Mouse (Mus musculus) CD4-positive naive resting alpha-beta T cell, adult 76 days (primary cell): ENCODE results near the gene Fbxo21. TPM values are rescaled to one million over a fixed set of nuclear protein-coding genes. Genes with fewer than 3 reads are reported as not detected.

Source experiments
- total RNA-seq: library from RNA; stranded (reverse); gene quantifications from one replicate; pipeline ENCODE4 v1.2.4, GENCODE M21; 2023

The Fbxo21 gene
- total RNA-seq: 30.2 TPM

DNA sequence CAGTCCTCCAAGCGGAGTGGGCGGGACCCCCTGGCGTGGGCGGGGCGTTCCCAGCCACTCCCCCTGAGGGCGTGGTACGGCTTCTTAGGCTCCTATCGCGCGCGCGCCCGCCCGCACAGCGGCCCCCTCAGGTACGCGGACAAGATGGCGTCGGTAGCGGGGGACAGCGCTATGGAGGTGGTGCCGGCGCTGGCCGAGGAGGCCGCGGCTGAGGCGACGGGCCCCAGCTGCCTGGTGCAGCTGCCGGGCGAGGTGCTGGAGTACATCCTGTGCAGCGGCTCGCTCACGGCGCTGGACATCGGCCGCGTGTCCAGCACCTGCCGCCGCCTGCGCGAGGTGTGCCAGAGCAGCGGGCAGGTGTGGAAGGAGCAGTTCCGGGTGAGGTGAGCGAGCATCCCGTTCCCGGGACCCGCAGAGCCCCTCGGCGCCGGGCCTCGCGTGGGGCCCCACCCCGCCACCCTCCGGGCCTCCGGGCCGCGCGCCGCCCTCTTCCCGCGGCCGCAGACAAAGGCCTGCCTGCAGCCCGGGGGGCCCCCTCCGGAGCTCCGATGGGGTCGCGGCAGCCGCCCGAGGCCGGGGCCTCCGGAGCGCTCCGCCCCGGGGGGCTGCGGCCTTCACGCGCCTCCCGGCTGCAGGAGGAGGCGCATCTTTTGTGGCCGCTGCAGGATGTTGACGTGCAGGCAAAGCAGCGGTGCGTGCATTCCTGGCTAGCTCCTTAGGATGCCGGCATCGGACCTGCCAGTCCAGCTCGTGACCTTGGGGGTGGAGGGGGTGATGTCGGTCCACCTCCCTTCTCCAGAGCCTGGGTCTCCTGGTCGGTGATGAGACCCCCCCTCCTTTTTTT, at the start of gene Fbxo21:
Fbxo21 (plus strand) TSS at position 74 of the 844 bp plus-strand sequence.

DNA sequence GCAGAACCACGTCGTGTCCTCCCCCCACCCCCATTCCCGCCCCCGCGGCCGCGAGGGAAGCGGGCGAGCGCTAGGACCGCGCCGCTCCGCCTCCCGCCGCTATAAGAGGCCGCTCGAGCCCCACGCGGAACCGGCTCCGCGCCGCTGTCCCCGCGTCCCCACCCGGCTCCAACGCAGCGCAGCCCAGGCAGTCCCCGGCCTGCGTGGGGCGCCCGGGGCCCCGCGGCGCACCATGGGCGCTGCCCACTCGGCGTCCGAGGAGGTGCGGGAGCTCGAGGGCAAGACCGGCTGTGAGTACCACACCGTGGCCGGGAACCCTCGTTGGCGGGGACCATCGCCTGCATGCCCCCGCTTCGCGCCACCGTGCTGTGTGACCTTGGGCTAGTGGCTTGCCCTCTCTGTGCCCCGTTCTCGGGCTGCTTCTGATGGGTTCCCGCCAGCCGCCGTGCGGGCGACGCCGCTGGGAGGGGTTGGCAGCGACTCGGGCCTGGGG, 51.2 kb downstream of the Fbxo21 start, which contains the start of gene Tesc:
Tesc (plus strand) TSS at position 46 of the 493 bp plus-strand sequence.

Other genes with a start within 250 kb of the Fbxo21 start
- gene Nos1, start 195.7 kb upstream of the Fbxo21 start, total RNA-seq: 0.53 TPM
- gene Tesc, start 51.0 kb downstream of the Fbxo21 start, total RNA-seq: 52.4 TPM
- 6.4 TPM for gene Fbxw8, start 178.7 kb downstream of the Fbxo21 start, total RNA-seq
- not detected for gene Hrk, start 187.9 kb downstream of the Fbxo21 start, total RNA-seq